Mouse (Mus musculus) naive thymus-derived CD4-positive, alpha-beta T cell, adult 5 months (primary cell): Measurements from ENCODE around the gene A4galt. TPM values are rescaled to one million over a fixed set of nuclear protein-coding genes. Genes with fewer than 3 reads are reported as not detected.

Source experiments
- polyA plus RNA-seq: library from polyadenylated mRNA; unstranded; fragments of 100-300 nt; shearing (Covaris generic); gene quantifications from one replicate; pipeline ENCODE4 v1.2.1, GENCODE M21; 2017

Gene A4galt
- not detected for polyA plus RNA-seq

DNA sequence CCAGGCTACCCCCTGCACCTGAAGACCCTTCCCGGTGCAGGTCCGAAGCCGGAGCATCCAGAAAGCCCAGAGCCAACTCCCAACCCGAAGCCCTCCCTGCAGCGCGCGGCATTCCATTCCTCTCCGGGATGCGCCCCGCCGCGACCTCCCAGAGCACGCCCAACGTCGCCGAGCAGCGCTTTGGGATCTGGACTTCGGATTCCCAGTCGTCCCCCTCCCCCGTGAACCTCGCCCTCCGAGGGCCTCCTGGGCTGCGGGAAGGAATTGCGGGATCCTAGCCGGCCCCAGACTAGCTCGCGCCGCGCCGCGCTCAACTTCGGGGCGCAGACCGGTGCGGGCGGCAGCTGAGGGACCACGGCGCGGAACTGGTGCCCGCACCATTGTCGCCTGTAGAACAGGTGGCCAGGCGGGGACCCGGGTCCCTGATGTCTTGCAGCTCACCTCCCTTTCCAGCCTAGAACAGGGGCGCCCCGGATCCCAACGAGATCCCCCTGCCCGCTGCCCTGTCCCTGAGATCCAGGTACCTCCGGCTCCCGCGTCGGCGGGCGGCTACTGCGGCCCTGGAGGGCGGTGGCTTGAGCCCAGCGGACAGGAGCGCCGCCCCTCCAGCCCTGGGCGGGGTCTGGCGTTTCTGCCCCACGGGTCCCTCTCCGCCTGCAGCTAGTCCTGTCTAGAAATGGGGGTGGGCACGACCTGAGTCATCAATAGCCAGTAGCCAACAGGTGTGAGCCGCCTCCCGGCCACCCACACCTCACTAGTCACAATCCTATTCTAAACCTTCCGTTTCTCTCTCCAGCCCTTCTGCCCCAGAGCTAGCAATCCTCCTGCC lies at the start of gene A4galt:
A4galt (minus strand) TSS at position 599 of the 829 bp plus-strand sequence.

Other genes with a start within 250 kb of the A4galt start
- gene Nfam1, start 218.5 kb downstream of the A4galt start, polyA plus RNA-seq, result 1.4 TPM
- gene Serhl, start 162.3 kb downstream of the A4galt start, polyA plus RNA-seq, result 52.8 TPM
- 103 TPM for gene Rrp7a, start 129.0 kb downstream of the A4galt start, polyA plus RNA-seq
- gene Poldip3, start 102.4 kb downstream of the A4galt start, polyA plus RNA-seq, result 208 TPM
- 79.7 TPM for gene Cyb5r3, start 79.2 kb downstream of the A4galt start, polyA plus RNA-seq
- gene Arfgap3, start 98.5 kb upstream of the A4galt start, polyA plus RNA-seq, result 7.8 TPM
- 40.4 TPM for gene Pacsin2, start 212.8 kb upstream of the A4galt start, polyA plus RNA-seq